ENCODE assay signal across 12 mouse cellular contexts in the genomic region with DNA sequence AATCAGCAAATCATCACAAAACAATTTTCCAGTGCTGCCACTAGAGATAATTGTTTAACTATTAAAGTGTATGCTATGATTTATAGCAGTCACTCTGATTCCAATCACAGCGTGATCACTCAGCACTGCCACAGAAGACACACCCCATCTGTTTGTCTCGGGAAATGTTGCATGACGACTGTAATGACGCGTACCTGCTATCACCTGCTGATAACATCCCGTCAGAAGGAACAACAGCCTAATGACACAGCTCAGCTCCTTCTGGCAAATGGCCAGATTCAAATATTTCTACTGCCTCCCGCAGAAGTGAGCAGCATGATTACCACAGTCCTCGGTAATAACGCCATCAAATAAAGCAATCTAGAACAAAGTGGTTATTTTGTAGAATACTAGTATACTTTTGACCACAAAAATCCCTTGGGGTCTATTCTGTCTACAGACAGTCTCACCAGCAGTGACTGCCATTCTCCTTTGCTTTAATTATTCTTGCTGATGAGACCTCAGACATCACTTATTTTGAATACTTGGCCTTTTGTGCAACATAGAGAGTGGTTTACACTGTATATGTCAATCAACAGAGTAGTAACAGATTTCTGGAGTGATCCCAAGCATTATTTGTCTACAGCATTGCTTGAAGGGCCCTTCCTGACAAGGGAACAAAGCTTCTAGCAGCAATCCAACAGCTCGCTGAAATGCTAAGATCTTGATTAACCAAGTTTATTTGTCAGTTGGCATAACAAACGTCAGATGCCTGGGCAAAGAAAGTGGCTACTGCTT. TPM values are rescaled to one million over a fixed set of nuclear protein-coding genes. Genes with fewer than 3 reads are reported as not detected.
DNase-seq lines count a peak whose midpoint lies in the region; ATAC-seq lines count a peak whose summit lies in the region.
"Had no signal": no experiment of that assay in that cellular context is flagged by ENCODE, and none has a peak within 500 bp of the region (broad histone marks: within the 10 kb centered on the region; RNA-seq: fewer than 3 reads in every experiment).

No protein-coding gene starts in this region.

- H3K36me3 ChIP-seq in forebrain, embryonic 13.5 days (ENCODE audit: poor library complexity, severe bottlenecking) = no peaks in the 10 kb centered on the region
- H3K36me3 ChIP-seq in forebrain, embryonic 10.5 days (replicated peaks) = no peaks in the 10 kb centered on the region
- no peaks in the 10 kb centered on the region for H3K36me3 ChIP-seq in intestine, embryonic 14.5 days (ENCODE audit: control insufficient read depth, insufficient read depth, low read length)
- no peaks in the 10 kb centered on the region for H3K36me3 ChIP-seq in stomach, embryonic 16.5 days (ENCODE audit: control insufficient read depth, insufficient read depth, low read length)
- H3K36me3 ChIP-seq: liver, embryonic 12.5 days; midbrain, embryonic 12.5 days had no signal

- no peak overlapping the region for H3K9ac ChIP-seq in forebrain, embryonic 13.5 days
- no peak overlapping the region for H3K9ac ChIP-seq in intestine, embryonic 14.5 days (ENCODE audit: low read length)
- H3K9ac ChIP-seq in stomach, embryonic 16.5 days (ENCODE audit: low read length) = no peak overlapping the region
- H3K9ac ChIP-seq: liver, embryonic 12.5 days; midbrain, embryonic 12.5 days had no signal

- H3K27me3 ChIP-seq in forebrain, embryonic 13.5 days = no peaks in the 10 kb centered on the region
- H3K27me3 ChIP-seq in forebrain, embryonic 10.5 days (ENCODE audit: poor library complexity, severe bottlenecking) = no peaks in the 10 kb centered on the region
- H3K27me3 ChIP-seq in intestine, embryonic 14.5 days (replicated peaks; ENCODE audit: control insufficient read depth, insufficient read depth, low read length) = no peaks in the 10 kb centered on the region
- no peaks in the 10 kb centered on the region for H3K27me3 ChIP-seq in stomach, embryonic 16.5 days (ENCODE audit: control insufficient read depth, insufficient read depth, low read length)
- H3K27me3 ChIP-seq: liver, embryonic 12.5 days; midbrain, embryonic 12.5 days had no signal

- H3K4me1 ChIP-seq in forebrain, embryonic 13.5 days = peaks cover 7% of the 10 kb centered on the region
- no peaks in the 10 kb centered on the region for H3K4me1 ChIP-seq in forebrain, embryonic 10.5 days
- peaks cover 6% of the 10 kb centered on the region; the same call in 1 of the 2 replicates for H3K4me1 ChIP-seq in intestine, embryonic 14.5 days (replicated peaks; ENCODE audit: control insufficient read depth, insufficient read depth, low read length)
- H3K4me1 ChIP-seq in stomach, embryonic 16.5 days (ENCODE audit: control insufficient read depth, insufficient read depth, low read length) = peaks cover 4% of the 10 kb centered on the region; the same call in 1 of the 2 replicates
- H3K4me1 ChIP-seq: midbrain, embryonic 12.5 days had no signal

- WGBS in forebrain, embryonic 13.5 days = 45% methylated on average over 11 of the region's 11 CpGs
- WGBS in forebrain, embryonic 10.5 days = 89% methylated on average over 11 of the region's 11 CpGs
- WGBS in intestine, embryonic 14.5 days = 43% methylated on average over 11 of the region's 11 CpGs
- 36% methylated on average over 11 of the region's 11 CpGs for WGBS in stomach, embryonic 16.5 days

- no peak overlapping the region for H3K4me3 ChIP-seq in forebrain, embryonic 13.5 days
- H3K4me3 ChIP-seq in forebrain, embryonic 10.5 days = no peak overlapping the region
- no peak overlapping the region for H3K4me3 ChIP-seq in intestine, embryonic 14.5 days (ENCODE audit: low read depth, low read length)
- no peak overlapping the region for H3K4me3 ChIP-seq in stomach, embryonic 16.5 days (replicated peaks; ENCODE audit: low read length)
- H3K4me3 ChIP-seq: liver, embryonic 12.5 days; midbrain, embryonic 12.5 days had no signal

- H3K9me3 ChIP-seq in forebrain, embryonic 13.5 days (replicated peaks) = no peaks in the 10 kb centered on the region
- no peaks in the 10 kb centered on the region for H3K9me3 ChIP-seq in forebrain, embryonic 10.5 days
- H3K9me3 ChIP-seq in intestine, embryonic 14.5 days (ENCODE audit: control insufficient read depth, low read length) = no peaks in the 10 kb centered on the region
- H3K9me3 ChIP-seq in stomach, embryonic 16.5 days (replicated peaks; ENCODE audit: control insufficient read depth, low read length) = no peaks in the 10 kb centered on the region
- H3K9me3 ChIP-seq: liver, embryonic 12.5 days; midbrain, embryonic 12.5 days had no signal

- H3K27ac ChIP-seq in forebrain, embryonic 13.5 days = no peak overlapping the region
- H3K27ac ChIP-seq in forebrain, embryonic 10.5 days = no peak overlapping the region
- no peak overlapping the region for H3K27ac ChIP-seq in intestine, embryonic 14.5 days (ENCODE audit: low read depth)
- H3K27ac ChIP-seq in stomach, embryonic 16.5 days (ENCODE audit: low read length) = no peak overlapping the region
- H3K27ac ChIP-seq: liver, embryonic 12.5 days; midbrain, embryonic 12.5 days had no signal

- peak; percentile 91 for ATAC-seq in forebrain, embryonic 13.5 days
- ATAC-seq in intestine, embryonic 14.5 days (replicated peaks; ENCODE audit: low FRiP score, low TSS enrichment, low read depth) = peak; percentile 80; the same call in 1 of the 2 replicates
- peak; percentile 21; the same call in 1 of the 2 replicates for ATAC-seq in stomach, embryonic 16.5 days (ENCODE audit: insufficient read depth, low FRiP score)
- ATAC-seq: liver, embryonic 12.5 days had no signal

- no peak for DNase-seq in forebrain, embryonic 10.5 days (ENCODE audit: extremely low spot score, low spot score)
- peak; percentile 9 for DNase-seq in lung, postnatal 10 days
- no peak for DNase-seq in lung, postnatal 25 days (ENCODE audit: low spot score)
- no peak for DNase-seq in intestine, embryonic 14.5 days (ENCODE audit: low spot score)
- DNase-seq in embryo, embryonic 10.5 days (ENCODE audit: low spot score) = no peak
- DNase-seq in layer of hippocampus, postnatal 36 days = no peak
- DNase-seq: adrenal gland, postnatal 14 days; gastrocnemius, postnatal 36 days had no signal

- H3K4me2 ChIP-seq in forebrain, embryonic 13.5 days = no peak overlapping the region
- no peak overlapping the region for H3K4me2 ChIP-seq in intestine, embryonic 14.5 days (ENCODE audit: low read length)
- no peak overlapping the region for H3K4me2 ChIP-seq in stomach, embryonic 16.5 days (ENCODE audit: low read depth, low read length)
- H3K4me2 ChIP-seq: liver, embryonic 12.5 days; midbrain, embryonic 12.5 days had no signal

RNA-seq across cellular contexts. Expression of a gene that starts 18.4 kb away (rescaled TPM):
- polyA plus RNA-seq in forebrain, embryonic 13.5 days (2015; fragmentation: Nextera tagmentation; extraction: Ambion mirVana) = 1.0 and 1.2 TPM in 2 replicates
- 0.92 and 2.2 TPM in 2 replicates for polyA plus RNA-seq in forebrain, embryonic 10.5 days (2016; fragmentation: Nextera tagmentation; extraction: Ambion mirVana)
- polyA plus RNA-seq in intestine, embryonic 14.5 days (2014; fragmentation: Nextera tagmentation; extraction: Ambion mirVana) = 12.2 and 13.8 TPM in 2 replicates
- polyA plus RNA-seq in stomach, embryonic 16.5 days (2015; fragmentation: Nextera tagmentation; extraction: Ambion mirVana) = 4.4 and 5.5 TPM in 2 replicates
- total RNA-seq in layer of hippocampus, postnatal 36 days (2021) = 1 to 10 TPM in 1 of 2 experiments, under 1 TPM in 1; 0.80 to 1.3 TPM

Comparison
In these comparisons a context has a peak if more than half of its experiments do, and no peak if none do; other contexts are left out.
1. ATAC-seq: peak in every context shown above with its lines; median percentile 91 in forebrain, embryonic 13.5 days; 80 in intestine, embryonic 14.5 days; 21 in stomach, embryonic 16.5 days.